Mouse (Mus musculus): ENCODE measurements around the gene Bloc1s2.

GRCm38 (mm10) chr19:44108996-44109395, 37.2 kb downstream of the Bloc1s2 start:
- TF ChIP-seq CTCF (IDR thresholded peaks at IDR 0.05; ENCODE audit: low read depth), result no peak
- TF ChIP-seq EP300 (IDR thresholded peaks at IDR 0.05; ENCODE audit: low read depth), result no peak

All from heart, postnatal 0 days (tissue).